Mouse (Mus musculus) hindbrain, embryonic 15.5 days (tissue): ENCODE results near the gene Wdr1. TPM values are rescaled to one million over a fixed set of nuclear protein-coding genes. Genes with fewer than 3 reads are reported as not detected.
"Not testable (repeated sequence)": the region's sequence is repeated elsewhere in the genome, so short reads cannot be mapped to it uniquely, and the experiment has no call there.

ENCODE experiments used
- ATAC-seq: fragments of 200-750 bp; cut with Nextera tagmentation; 2 replicates; pipeline ENCODE4 v1.8.0; 2017; ENCODE audit warnings: low read depth, moderate number of reproducible peaks, moderate TSS enrichment; ENCODE audit not compliant: low FRiP score
- H3K27ac ChIP-seq: fragments of 300-500 bp; sonication (generic); replicated peaks from 2 replicates; pipeline ENCODE4 v1.5.1; 2015; ENCODE audit warnings: mild to moderate bottlenecking, inconsistent platforms
- H3K27me3 ChIP-seq: fragments of 300-500 bp; sonication (generic); 2 replicates; pipeline ENCODE4 v1.6.1; 2015; ENCODE audit warnings: control low read depth, inconsistent platforms
- H3K36me3 ChIP-seq: fragments of 300-500 bp; sonication (generic); 2 replicates; pipeline ENCODE4 v1.6.1; 2015; ENCODE audit warnings: control low read depth, inconsistent platforms
- H3K4me1 ChIP-seq: fragments of 300-500 bp; sonication (generic); replicated peaks from 2 replicates; pipeline ENCODE4 v1.6.1; 2015; ENCODE audit warnings: control low read depth, inconsistent platforms
- H3K4me2 ChIP-seq: fragments of 300-500 bp; sonication (generic); 2 replicates; pipeline ENCODE4 v1.6.1; 2015; ENCODE audit warnings: moderate library complexity, mild to moderate bottlenecking, inconsistent platforms
- H3K4me3 ChIP-seq: fragments of 300-500 bp; sonication (generic); 2 replicates; pipeline ENCODE4 v1.5.1; 2015; ENCODE audit warnings: mild to moderate bottlenecking, inconsistent platforms
- H3K9ac ChIP-seq: fragments of 300-500 bp; sonication (generic); 2 replicates; pipeline ENCODE4 v1.6.1; 2015; ENCODE audit warnings: inconsistent platforms
- H3K9me3 ChIP-seq: fragments of 300-500 bp; sonication (generic); 2 replicates; pipeline ENCODE4 v1.6.1; 2016; ENCODE audit warnings: control low read depth, inconsistent platforms
- WGBS: fragments of 180-500 bp; shearing (Covaris S2); methylation state at CpG from one replicate; pipeline ENCODE4 v1.1.7; 2015; 5-methylcytosine and 5-hydroxymethylcytosine counted together
- polyA plus RNA-seq: library from polyadenylated mRNA; unstranded; fragments of >200 nt; fragmentation: Nextera tagmentation; extraction: Ambion mirVana; gene quantifications from 2 replicates; pipeline ENCODE4 v1.2.1, GENCODE M21; 2015

Wdr1 gene
- 185 and 188 TPM in 2 replicates for polyA plus RNA-seq

DNA sequence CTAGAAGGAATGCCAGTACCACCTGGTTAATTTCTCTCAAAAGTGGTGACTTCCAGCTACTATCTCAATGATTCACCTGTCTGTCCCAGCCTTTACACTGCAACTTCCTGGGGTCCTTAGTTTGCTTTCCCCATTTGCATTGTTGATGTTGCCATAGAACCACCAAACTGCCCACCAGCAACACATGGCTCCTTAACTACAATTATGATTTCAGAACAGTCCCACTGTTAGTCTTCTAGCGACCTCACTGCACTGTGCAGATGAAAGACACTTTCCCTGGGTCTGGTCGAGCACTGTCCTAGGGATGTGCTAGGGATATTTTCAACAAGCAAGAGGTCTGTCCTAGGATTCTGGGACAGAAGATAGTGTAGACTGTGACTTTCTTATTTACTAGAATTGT lies at the start of gene Wdr1:
Wdr1 (minus strand) TSS at position 101 of the 400 bp plus-strand sequence.
- no peaks in the 10 kb centered on the region for H3K27me3 ChIP-seq

DNA sequence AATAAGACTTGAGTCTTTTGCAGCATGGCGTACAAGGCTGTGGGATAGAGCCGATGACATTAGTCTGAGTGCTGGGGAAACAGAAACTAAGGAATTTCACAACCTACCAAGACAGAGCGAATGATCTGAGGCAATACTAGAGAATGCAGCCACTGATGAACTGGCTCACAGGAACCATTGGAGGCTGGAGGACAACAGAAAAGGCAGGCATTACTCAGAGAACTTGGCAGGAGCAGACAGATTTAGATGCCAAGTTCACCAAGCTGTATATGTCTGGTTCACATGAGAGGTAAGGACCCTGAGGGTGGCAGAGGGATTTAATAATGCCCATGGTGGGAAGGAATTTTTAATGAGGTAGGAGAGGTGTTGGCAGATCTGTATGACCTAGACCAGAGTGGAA lies 48.1 kb upstream of the Wdr1 start:
- H3K27ac ChIP-seq, result no peak overlapping the region
- H3K4me2 ChIP-seq, result no peak overlapping the region
- no peak for ATAC-seq
- no peaks in the 10 kb centered on the region for H3K4me1 ChIP-seq
- no peaks in the 10 kb centered on the region for H3K27me3 ChIP-seq
- H3K9ac ChIP-seq, result no peak overlapping the region
- no peak overlapping the region for H3K4me3 ChIP-seq
- no peaks in the 10 kb centered on the region for H3K9me3 ChIP-seq
- 79% methylated on average over 3 of the region's 3 CpGs for WGBS
- no peaks in the 10 kb centered on the region for H3K36me3 ChIP-seq

More for the DNA sequence above, at the start of gene Wdr1:
- H3K4me1 ChIP-seq, result peaks cover 34% of the 10 kb centered on the region
- peak within 1 kb of the TSS; percentile 50 for H3K9ac ChIP-seq
- no peak for ATAC-seq
- H3K4me3 ChIP-seq, result peak within 1 kb of the TSS; percentile 74
- no peaks in the 10 kb centered on the region for H3K9me3 ChIP-seq
- WGBS, result 82% methylated on average over 2 of the region's 2 CpGs
- H3K36me3 ChIP-seq, result peaks cover 8% of the 10 kb centered on the region; the same call in 1 of the 2 replicates
- peak within 1 kb of the TSS; percentile 89 for H3K4me2 ChIP-seq
- H3K27ac ChIP-seq, result peak within 1 kb of the TSS; percentile 91

DNA sequence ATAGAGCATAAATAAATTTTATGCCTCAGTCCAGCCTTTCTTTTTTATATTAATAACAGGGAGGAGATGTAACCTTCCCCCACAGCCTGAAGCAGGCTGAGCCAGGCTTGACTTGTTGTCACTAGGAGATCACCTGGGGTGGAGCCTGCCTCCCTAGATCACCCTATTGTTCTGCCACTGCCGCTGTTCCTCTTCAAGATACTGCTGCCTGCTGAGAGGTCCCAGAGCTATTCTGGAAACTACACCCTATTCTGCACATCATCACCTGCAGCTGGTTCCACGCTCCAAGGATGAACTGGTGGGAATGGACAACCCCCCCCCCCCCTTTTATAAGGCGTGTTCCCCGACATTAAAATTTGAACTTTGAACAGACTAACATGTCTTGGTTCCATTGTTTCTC lies 45.2 kb upstream of the Wdr1 start:
- H3K4me2 ChIP-seq, H3K4me1 ChIP-seq, H3K9me3 ChIP-seq, H3K9ac ChIP-seq, H3K36me3 ChIP-seq, H3K27me3 ChIP-seq, H3K27ac ChIP-seq, H3K4me3 ChIP-seq, ATAC-seq: not testable (repeated sequence)
- 87% methylated on average over 4 of the region's 4 CpGs for WGBS

DNA sequence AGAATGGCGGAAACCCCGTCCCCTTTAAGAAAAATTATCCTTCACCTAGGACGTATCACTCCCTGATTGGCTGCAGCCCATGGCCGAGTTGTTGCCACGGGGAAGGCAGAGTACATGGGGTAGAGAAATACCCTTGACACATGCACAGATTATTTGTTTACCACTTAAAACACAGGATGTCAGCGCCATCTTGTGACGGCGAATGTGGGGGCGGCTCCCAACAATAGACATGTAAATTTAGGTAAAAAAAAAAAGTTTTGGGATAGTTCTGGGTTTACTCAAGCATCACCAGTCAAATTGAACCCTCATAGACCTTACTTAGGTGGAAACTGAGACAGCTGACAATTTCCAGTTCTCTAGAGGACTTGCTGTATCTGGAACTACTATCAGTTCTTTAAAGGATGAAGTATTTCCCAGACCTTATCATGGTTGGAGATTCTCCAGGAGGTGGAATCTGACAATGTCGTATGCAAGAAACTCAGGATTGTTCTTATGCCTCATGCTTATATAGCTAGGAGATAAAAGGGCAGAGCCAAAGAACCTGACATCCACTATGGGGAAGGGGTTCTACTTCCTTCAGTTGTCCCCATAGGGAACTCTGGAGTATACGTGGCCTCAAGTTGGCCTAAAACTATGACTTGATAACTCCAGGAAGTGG lies 35.8 kb upstream of the Wdr1 start:
- 50% methylated on average over 11 of the region's 11 CpGs for WGBS
- Histone ChIP-seq H3K4me2 (peak overlapping the region; percentile 50), H3K9me3 (no peaks in the 10 kb centered on the region), H3K4me3 (peak overlapping the region; percentile 37), H3K36me3 (no peaks in the 10 kb centered on the region), H3K27ac (peak overlapping the region; percentile 32; the same call in 1 of the 2 replicates), H3K4me1 (peaks cover 4% of the 10 kb centered on the region; the same call in 1 of the 2 replicates), H3K9ac (no peak overlapping the region), H3K27me3 (no peaks in the 10 kb centered on the region)
- peak; percentile 59; the same call in 1 of the 2 replicates for ATAC-seq

DNA sequence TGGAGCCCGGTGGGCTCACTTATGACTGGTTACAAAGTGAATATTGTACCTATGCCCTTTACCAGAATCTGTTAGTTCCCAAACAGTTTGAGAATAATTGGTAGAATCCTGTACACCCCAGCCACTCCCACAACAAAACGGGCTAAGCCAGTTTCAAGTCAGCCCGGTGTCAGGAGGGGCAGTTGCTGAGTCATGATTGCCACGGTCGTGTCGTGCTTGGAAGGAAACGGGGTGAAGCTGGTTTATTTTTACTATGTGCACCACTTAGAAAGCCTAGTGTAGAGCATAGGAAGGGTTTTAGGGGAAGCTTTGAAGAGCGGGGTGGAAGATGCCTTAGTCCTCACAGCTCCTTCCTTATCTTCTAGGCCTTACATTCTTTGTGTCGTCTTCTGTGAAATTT lies 25.9 kb upstream of the Wdr1 start:
- no peaks in the 10 kb centered on the region for H3K27me3 ChIP-seq
- no peaks in the 10 kb centered on the region for H3K36me3 ChIP-seq
- H3K4me3 ChIP-seq, result no peak overlapping the region

DNA sequence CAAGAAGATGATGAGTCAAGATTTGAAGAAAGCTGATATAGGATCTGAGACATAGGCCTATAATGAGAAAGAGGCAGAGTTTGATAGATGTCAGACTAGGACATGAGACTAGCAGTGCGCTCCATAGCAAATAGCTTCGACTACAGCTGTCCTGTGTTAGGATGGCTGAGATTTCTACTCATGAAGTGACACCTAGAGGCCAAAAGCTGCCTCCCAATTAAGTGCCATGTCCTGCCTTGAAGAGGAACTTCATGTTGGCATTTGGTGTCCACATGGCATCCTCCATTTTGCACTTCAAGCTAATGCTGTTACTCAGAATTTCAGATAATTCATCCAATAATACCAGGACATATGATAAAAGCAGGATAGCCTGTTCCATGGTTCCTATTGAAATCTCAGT lies 22.4 kb upstream of the Wdr1 start:
- Histone ChIP-seq H3K27me3 (no peaks in the 10 kb centered on the region), H3K4me3 (no peak overlapping the region), H3K9me3 (no peaks in the 10 kb centered on the region), H3K4me1 (no peaks in the 10 kb centered on the region), H3K27ac (no peak overlapping the region), H3K9ac (no peak overlapping the region), H3K36me3 (no peaks in the 10 kb centered on the region), H3K4me2 (no peak overlapping the region)
- ATAC-seq, result no peak
- 92% methylated on average over 2 of the region's 2 CpGs for WGBS

More for the DNA sequence above, 25.9 kb upstream of the Wdr1 start:
- WGBS, result 75% methylated on average over 9 of the region's 9 CpGs
- no peak for ATAC-seq
- Histone ChIP-seq H3K27ac (no peak overlapping the region), H3K9ac (no peak overlapping the region), H3K9me3 (no peaks in the 10 kb centered on the region), H3K4me1 (no peaks in the 10 kb centered on the region), H3K4me2 (no peak overlapping the region)

DNA sequence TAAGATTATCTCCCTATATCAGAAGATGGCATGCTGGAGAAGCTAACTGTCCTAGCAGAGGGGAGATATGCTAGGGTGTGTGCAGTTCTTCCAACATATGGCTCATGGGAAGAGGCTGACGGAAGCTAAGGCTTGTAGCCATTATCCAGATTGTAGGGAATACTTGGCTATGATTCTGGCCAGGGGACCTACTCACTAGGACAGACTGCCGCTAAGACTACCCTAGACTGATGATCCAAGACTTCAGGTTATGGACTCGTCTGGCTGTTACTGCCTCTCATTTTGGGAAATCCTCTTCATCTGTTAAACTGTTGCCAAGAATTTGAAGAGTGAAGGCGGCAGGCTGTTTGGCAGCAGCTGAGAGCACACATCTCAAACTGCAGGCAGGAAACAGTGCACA lies 20.0 kb upstream of the Wdr1 start:
- Histone ChIP-seq H3K36me3 (no peaks in the 10 kb centered on the region), H3K9me3 (no peaks in the 10 kb centered on the region), H3K9ac (no peak overlapping the region), H3K4me2 (no peak overlapping the region), H3K27me3 (no peaks in the 10 kb centered on the region), H3K27ac (no peak overlapping the region), H3K4me1 (no peaks in the 10 kb centered on the region), H3K4me3 (no peak overlapping the region)
- 85% methylated on average over 4 of the region's 4 CpGs for WGBS
- no peak for ATAC-seq

DNA sequence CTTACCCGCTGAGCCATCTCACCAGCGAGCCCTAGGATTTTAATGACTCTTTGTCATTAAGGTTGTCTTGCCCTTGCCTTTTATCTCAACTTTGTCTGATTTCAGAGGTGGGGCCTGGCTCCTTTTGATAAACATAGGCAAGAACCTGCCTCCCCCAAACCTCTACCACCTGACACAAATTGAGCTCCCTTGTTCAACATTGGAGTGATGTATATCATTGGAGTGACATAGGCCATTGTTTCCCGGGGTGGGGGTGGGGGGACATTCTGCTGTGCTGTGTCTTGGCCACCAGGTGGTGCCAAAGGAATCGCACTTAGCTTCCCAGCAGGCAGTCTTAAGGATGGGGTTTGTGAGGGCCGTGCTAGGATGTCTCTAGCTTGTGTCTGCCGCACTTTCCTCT lies 17.7 kb upstream of the Wdr1 start:
- Histone ChIP-seq H3K9me3 (no peaks in the 10 kb centered on the region), H3K4me3 (no peak overlapping the region), H3K27me3 (no peaks in the 10 kb centered on the region), H3K4me1 (no peaks in the 10 kb centered on the region), H3K9ac (no peak overlapping the region), H3K27ac (no peak overlapping the region), H3K4me2 (no peak overlapping the region), H3K36me3 (no peaks in the 10 kb centered on the region)
- 0 out of 2 replicates have a peak, but pooled peaks have one; percentile 27 for ATAC-seq
- WGBS, result 32% methylated on average over 6 of the region's 6 CpGs

DNA sequence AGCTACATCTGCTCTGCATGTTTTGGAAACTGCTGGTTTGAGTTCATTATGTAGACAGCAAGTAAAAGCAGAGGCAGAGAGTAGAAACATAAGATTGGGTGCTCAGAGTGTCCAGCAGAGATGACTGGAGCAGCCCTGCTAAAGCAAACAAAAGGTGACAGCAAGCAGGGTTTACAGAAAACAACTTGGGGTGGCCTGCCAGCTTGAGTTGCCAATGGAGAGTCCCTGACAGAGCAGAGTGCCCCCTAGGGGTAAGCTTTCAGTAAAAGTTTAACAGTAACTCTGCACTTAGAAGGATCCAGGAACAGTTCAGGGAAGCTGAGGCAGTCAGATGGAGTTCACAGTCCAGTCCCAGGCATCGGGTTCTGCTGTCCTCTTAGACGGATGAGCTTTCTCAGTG lies 7.9 kb upstream of the Wdr1 start:
- H3K36me3 ChIP-seq, result no peaks in the 10 kb centered on the region
- H3K27me3 ChIP-seq, result no peaks in the 10 kb centered on the region
- no peaks in the 10 kb centered on the region for H3K4me1 ChIP-seq
- H3K4me3 ChIP-seq, result no peak overlapping the region
- 74% methylated on average over 2 of the region's 2 CpGs for WGBS
- H3K9ac ChIP-seq, result no peak overlapping the region
- no peak for ATAC-seq
- H3K4me2 ChIP-seq, result no peak overlapping the region
- no peaks in the 10 kb centered on the region for H3K9me3 ChIP-seq
- no peak overlapping the region for H3K27ac ChIP-seq

DNA sequence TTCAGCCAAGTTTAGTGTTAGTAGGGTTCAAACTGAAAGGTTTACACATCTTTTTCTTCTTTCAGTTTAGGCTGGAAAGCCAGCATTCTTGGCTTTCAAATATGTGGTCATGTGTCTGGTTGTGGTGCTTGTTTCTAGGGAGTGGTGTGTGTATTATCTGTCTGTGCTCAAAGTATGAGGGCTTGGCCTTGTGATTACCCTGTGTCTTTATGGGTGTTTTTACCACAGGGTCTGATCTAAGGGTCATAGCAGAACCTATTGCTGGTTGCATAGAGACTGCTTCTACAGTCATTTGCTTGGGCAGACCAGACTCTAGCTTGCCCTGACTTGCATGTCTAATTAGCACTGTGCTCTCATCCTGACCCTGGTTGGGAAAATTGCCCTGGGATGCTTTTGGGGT lies 5.6 kb upstream of the Wdr1 start:
- Histone ChIP-seq H3K4me2 (no peak overlapping the region), H3K36me3 (no peaks in the 10 kb centered on the region), H3K27me3 (no peaks in the 10 kb centered on the region), H3K9ac (no peak overlapping the region), H3K27ac (no peak overlapping the region), H3K9me3 (no peaks in the 10 kb centered on the region), H3K4me3 (no peak overlapping the region), H3K4me1 (no peaks in the 10 kb centered on the region)
- no peak for ATAC-seq

DNA sequence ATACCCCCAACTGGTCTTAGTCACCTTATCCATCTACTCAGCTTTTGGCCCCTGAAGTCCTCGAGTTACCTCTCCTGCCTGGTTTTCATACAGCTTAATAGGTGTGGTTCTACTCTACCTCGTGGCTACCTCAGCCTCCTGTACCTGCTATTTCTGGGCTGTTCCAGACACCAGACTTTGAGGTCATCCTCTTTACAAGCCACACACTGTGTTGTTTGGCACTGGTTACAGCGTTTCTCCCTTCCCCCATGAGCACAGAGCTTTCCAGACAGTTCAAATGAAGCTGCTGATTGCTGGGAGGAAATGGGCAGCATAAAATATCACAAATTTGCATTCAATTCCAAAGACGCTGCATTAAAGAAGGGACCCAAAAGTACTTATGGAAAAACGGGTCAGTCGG lies 1.8 kb upstream of the Wdr1 start:
- Histone ChIP-seq H3K9me3 (no peaks in the 10 kb centered on the region), H3K4me3 (no peak overlapping the region), H3K36me3 (no peaks in the 10 kb centered on the region), H3K9ac (no peak overlapping the region), H3K27ac (no peak overlapping the region), H3K4me2 (no peak overlapping the region), H3K4me1 (peaks cover 17% of the 10 kb centered on the region), H3K27me3 (no peaks in the 10 kb centered on the region)
- 84% methylated on average over 6 of the region's 6 CpGs for WGBS
- no peak for ATAC-seq

DNA sequence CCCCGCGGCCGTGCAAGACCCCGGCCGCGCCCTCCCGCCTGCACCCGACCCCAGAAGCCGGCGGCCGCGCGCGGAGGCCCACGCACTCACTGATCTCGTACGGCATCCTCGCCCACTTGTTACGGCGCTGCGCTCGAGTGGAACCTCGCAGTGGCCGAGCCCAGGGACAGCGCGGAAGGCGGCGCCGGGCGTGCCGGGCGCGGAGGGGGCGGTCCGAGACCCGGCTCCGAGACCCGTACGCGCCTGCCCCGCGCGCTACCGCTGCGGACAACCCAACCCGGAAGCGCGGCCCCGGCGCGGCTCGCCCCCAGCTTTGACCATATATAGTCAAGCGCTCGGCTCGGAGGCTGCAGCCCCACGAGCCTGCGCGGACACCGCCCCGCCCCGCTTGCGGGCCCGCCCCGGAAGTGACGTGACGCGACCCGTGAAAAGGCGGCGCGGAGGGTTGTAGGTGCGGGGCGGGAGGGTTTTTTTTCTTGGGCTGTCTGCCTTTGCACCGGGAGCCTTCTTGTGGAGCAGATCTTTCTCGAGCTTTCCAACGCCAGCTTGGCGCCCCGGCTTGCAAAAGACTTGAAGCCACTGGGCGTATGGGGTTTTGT lies 1.5 kb downstream of the Wdr1 start:
- Histone ChIP-seq H3K4me2 (peak overlapping the region; percentile 89), H3K36me3 (peaks cover 13% of the 10 kb centered on the region; the same call in 1 of the 2 replicates), H3K9me3 (no peaks in the 10 kb centered on the region), H3K27me3 (no peaks in the 10 kb centered on the region), H3K27ac (peak overlapping the region; percentile 91), H3K4me1 (peaks cover 37% of the 10 kb centered on the region), H3K4me3 (peak overlapping the region; percentile 74), H3K9ac (peak overlapping the region; percentile 75)
- ATAC-seq, result peak; percentile 98
- WGBS, result under 1% methylated on average over 78 of the region's 79 CpGs
